Mouse (Mus musculus) thymus, adult 2 months (tissue): ENCODE measurements around the gene Tnrc6c. TPM values are rescaled to one million over a fixed set of nuclear protein-coding genes. Genes with fewer than 3 reads are reported as not detected.
"Not testable (repeated sequence)": the region's sequence is repeated elsewhere in the genome, so short reads cannot be mapped to it uniquely, and the experiment has no call there.

Source experiments
- DNase-seq: peaks from one replicate; pipeline ENCODE4 v3.0.0; 2021
- H3K27ac ChIP-seq: fragments of 200-500 bp; 2 replicates; pipeline ENCODE4 v1.5.1; 2012; ENCODE audit warnings: low read length, control low read depth; ENCODE audit not compliant: control insufficient read depth, insufficient read depth
- H3K27me3 ChIP-seq: fragments of 200-500 bp; 2 replicates; pipeline ENCODE4 v1.6.1; 2012; ENCODE audit warnings: mild to moderate bottlenecking, low read length, moderate library complexity, mixed read lengths; ENCODE audit not compliant: control insufficient read depth, insufficient read depth
- H3K36me3 ChIP-seq: fragments of 200-500 bp; 2 replicates; pipeline ENCODE4 v1.6.1; 2012; ENCODE audit warnings: mild to moderate bottlenecking, low read length, moderate library complexity; ENCODE audit not compliant: control insufficient read depth, insufficient read depth
- H3K4me1 ChIP-seq: fragments of 200-500 bp; replicated peaks from 2 replicates; pipeline ENCODE4 v1.6.1; 2012; ENCODE audit warnings: low read length; ENCODE audit not compliant: control insufficient read depth, insufficient read depth
- H3K4me3 ChIP-seq: fragments of 200-500 bp; 2 replicates; pipeline ENCODE4 v1.5.1; 2012; ENCODE audit warnings: mild to moderate bottlenecking, low read length, control low read depth, moderate library complexity; ENCODE audit not compliant: control insufficient read depth, insufficient read depth
- CTCF ChIP-seq: fragments of 200-500 bp; IDR thresholded peaks from 2 replicates; pipeline ENCODE4 v1.5.1; 2012; ENCODE audit warnings: mild to moderate bottlenecking, control low read depth, low read length, moderate library complexity, borderline replicate concordance; ENCODE audit not compliant: control insufficient read depth, poor library complexity, insufficient read depth; ENCODE audit errors: extremely low read depth
- POLR2A ChIP-seq: fragments of 200-500 bp; IDR thresholded peaks from 2 replicates; pipeline ENCODE4 v1.6.1; 2012; ENCODE audit warnings: mild to moderate bottlenecking, low read length, control low read depth, moderate library complexity; ENCODE audit not compliant: control insufficient read depth, poor library complexity, insufficient read depth; ENCODE audit errors: extremely low read depth
- WGBS: fragments of 180-500 bp; shearing (Covaris S2); methylation state at CpG from one replicate; pipeline ENCODE4 v1.1.7; 2018; 5-methylcytosine and 5-hydroxymethylcytosine counted together
- polyA plus RNA-seq: library from polyadenylated mRNA; depleted of rRNA; stranded (reverse); fragments of >200 nt; gene quantifications from 2 replicates; pipeline ENCODE4 v1.2.3, GENCODE M21; 2012

The Tnrc6c gene
- polyA plus RNA-seq, 1 experiment = 75.0 TPM

GRCm38 (mm10) chr11:117783089-117783488, 129.0 kb downstream of the Tnrc6c start:
- Histone ChIP-seq H3K27me3 (no peaks in the 10 kb centered on the region), H3K4me1 (peaks cover 35% of the 10 kb centered on the region), H3K27ac (peak overlapping the region; percentile 96), H3K4me3 (peak overlapping the region; percentile 99), H3K36me3 (peaks cover 28% of the 10 kb centered on the region)
- DNase-seq = peak; percentile 94
- peak; percentile 85 for TF ChIP-seq POLR2A
- 0 out of 2 replicates have a peak, but pooled peaks have one; percentile 44 for TF ChIP-seq CTCF
- WGBS = 2% methylated on average over 31 of the region's 31 CpGs

- no peak for TF ChIP-seq POLR2A
- TF ChIP-seq CTCF = no peak
- Histone ChIP-seq H3K27ac (0 out of 2 replicates have a peak overlapping the region, but pooled peaks have one; percentile 2), H3K4me1 (peaks cover 28% of the 10 kb centered on the region), H3K4me3 (peak overlapping the region; percentile 48), H3K27me3 (no peaks in the 10 kb centered on the region), H3K36me3 (peaks cover 31% of the 10 kb centered on the region)
- WGBS = 85% methylated on average over 10 of the region's 10 CpGs
- peak; percentile 40 for DNase-seq
These were observed 129.7 kb downstream of the Tnrc6c start for GRCm38 (mm10) chr11:117783683-117784309.

GRCm38 (mm10) chr11:117786294-117786693, 132.2 kb downstream of the Tnrc6c start:
- Histone ChIP-seq H3K4me1 (peaks cover 25% of the 10 kb centered on the region), H3K27ac (no peak overlapping the region), H3K27me3 (no peaks in the 10 kb centered on the region), H3K36me3 (peaks cover 38% of the 10 kb centered on the region), H3K4me3 (no peak overlapping the region)
- TF ChIP-seq CTCF (peak; percentile 62), POLR2A (no peak)
- 31% methylated on average over 10 of the region's 10 CpGs for WGBS
- peak; percentile 74 for DNase-seq

GRCm38 (mm10) chr11:117788481-117788880, 134.4 kb downstream of the Tnrc6c start:
- Histone ChIP-seq H3K36me3 (peaks cover 49% of the 10 kb centered on the region), H3K4me1 (peaks cover 37% of the 10 kb centered on the region)
- H3K27ac ChIP-seq, H3K4me3 ChIP-seq, H3K27me3 ChIP-seq, DNase-seq: not testable (repeated sequence)
- WGBS = 89% methylated on average over 7 of the region's 7 CpGs

GRCm38 (mm10) chr11:117790286-117790685, 136.2 kb downstream of the Tnrc6c start:
- Histone ChIP-seq H3K4me1 (peaks cover 37% of the 10 kb centered on the region), H3K36me3 (peaks cover 39% of the 10 kb centered on the region), H3K4me3 (no peak overlapping the region), H3K27ac (no peak overlapping the region), H3K27me3 (no peaks in the 10 kb centered on the region)
- TF ChIP-seq CTCF (peak; percentile 75), POLR2A (no peak)
- WGBS = 20% methylated on average over 14 of the region's 14 CpGs
- peak; percentile 74 for DNase-seq

- TF ChIP-seq CTCF (peak; percentile 19; the same call in 1 of the 2 replicates), POLR2A (no peak)
- Histone ChIP-seq H3K4me3 (no peak overlapping the region), H3K4me1 (peaks cover 37% of the 10 kb centered on the region), H3K27ac (no peak overlapping the region), H3K36me3 (peaks cover 37% of the 10 kb centered on the region), H3K27me3 (no peaks in the 10 kb centered on the region)
- 79% methylated on average over 23 of the region's 23 CpGs for WGBS
- DNase-seq = no peak
These were observed 136.8 kb downstream of the Tnrc6c start for GRCm38 (mm10) chr11:117790703-117791440.

GRCm38 (mm10) chr11:117791441-117791761, 137.3 kb downstream of the Tnrc6c start:
- Histone ChIP-seq H3K36me3 (peaks cover 36% of the 10 kb centered on the region), H3K4me3 (no peak overlapping the region), H3K27ac (no peak overlapping the region), H3K4me1 (peaks cover 41% of the 10 kb centered on the region), H3K27me3 (no peaks in the 10 kb centered on the region)
- TF ChIP-seq POLR2A = no peak
- TF ChIP-seq CTCF = no peak
- DNase-seq = no peak
- 94% methylated on average over 9 of the region's 9 CpGs for WGBS
